Mouse (Mus musculus): ENCODE data around the gene Hdgfl2. TPM values are rescaled to one million over a fixed set of nuclear protein-coding genes. Genes with fewer than 3 reads are reported as not detected.
A peak's percentile ranks its signal among the peaks of the same experiment; 100 is the strongest.

The Hdgfl2 gene
- polyA plus RNA-seq, 1 experiment = 80.6 TPM

- WGBS = 22% methylated on average over 21 of the region's 21 CpGs
- Histone ChIP-seq H3K27ac (ENCODE audit: control insufficient read depth, insufficient read depth, low read length) (no peak overlapping the region), H3K36me3 (ENCODE audit: control insufficient read depth, insufficient read depth, low read length) (no peaks in the 10 kb centered on the region), H3K4me1 (replicated peaks; ENCODE audit: control insufficient read depth, insufficient read depth, low read length) (peaks cover 20% of the 10 kb centered on the region), H3K27me3 (ENCODE audit: control insufficient read depth, insufficient read depth, low read length) (peaks cover 3% of the 10 kb centered on the region; the same call in 1 of the 2 replicates), H3K4me3 (ENCODE audit: control insufficient read depth, insufficient read depth, low read length) (peak overlapping the region; percentile 60)
- TF ChIP-seq CTCF (IDR thresholded peaks at IDR 0.05; ENCODE audit: borderline replicate concordance, control insufficient read depth, extremely low read depth, insufficient read depth, low read length, poor library complexity) (no peak), POLR2A (IDR thresholded peaks at IDR 0.05; ENCODE audit: control insufficient read depth, extremely low read depth, insufficient read depth, low read length, poor library complexity) (no peak)
- no peak for DNase-seq
These were observed 59.9 kb downstream of the Hdgfl2 start for GRCm38 (mm10) chr17:56139355-56139754.

GRCm38 (mm10) chr17:56139858-56140595 is 60.6 kb downstream of the Hdgfl2 start, which contains the start of gene Sema6b:
Gene Sema6b (minus strand): TSS chr17:56140343.
- peak; percentile 74 for DNase-seq
- H3K27me3 ChIP-seq (ENCODE audit: control insufficient read depth, insufficient read depth, low read length) = peaks cover 3% of the 10 kb centered on the region; the same call in 1 of the 2 replicates
- 3% methylated on average over 79 of the region's 79 CpGs for WGBS
- no peak for TF ChIP-seq CTCF (IDR thresholded peaks at IDR 0.05; ENCODE audit: borderline replicate concordance, control insufficient read depth, extremely low read depth, insufficient read depth, low read length, poor library complexity)
- TF ChIP-seq POLR2A (IDR thresholded peaks at IDR 0.05; ENCODE audit: control insufficient read depth, extremely low read depth, insufficient read depth, low read length, poor library complexity) = no peak
- H3K36me3 ChIP-seq (ENCODE audit: control insufficient read depth, insufficient read depth, low read length) = no peaks in the 10 kb centered on the region
- H3K27ac ChIP-seq (ENCODE audit: control insufficient read depth, insufficient read depth, low read length) = no peak within 1 kb of the TSS
- peaks cover 18% of the 10 kb centered on the region for H3K4me1 ChIP-seq (replicated peaks; ENCODE audit: control insufficient read depth, insufficient read depth, low read length)
- peak within 1 kb of the TSS; percentile 60 for H3K4me3 ChIP-seq (ENCODE audit: control insufficient read depth, insufficient read depth, low read length)

- H3K27ac ChIP-seq (ENCODE audit: control insufficient read depth, insufficient read depth, low read length) = no peak overlapping the region
- peak overlapping the region; percentile 52 for H3K4me3 ChIP-seq (ENCODE audit: control insufficient read depth, insufficient read depth, low read length)
- WGBS = 6% methylated on average over 42 of the region's 47 CpGs
- H3K4me1 ChIP-seq (replicated peaks; ENCODE audit: control insufficient read depth, insufficient read depth, low read length) = peaks cover 26% of the 10 kb centered on the region
- DNase-seq = peak; percentile 51
- H3K36me3 ChIP-seq (ENCODE audit: control insufficient read depth, insufficient read depth, low read length) = no peaks in the 10 kb centered on the region
- H3K27me3 ChIP-seq (ENCODE audit: control insufficient read depth, insufficient read depth, low read length) = peaks cover 3% of the 10 kb centered on the region; the same call in 1 of the 2 replicates
- no peak for TF ChIP-seq POLR2A (IDR thresholded peaks at IDR 0.05; ENCODE audit: control insufficient read depth, extremely low read depth, insufficient read depth, low read length, poor library complexity)
- no peak for TF ChIP-seq CTCF (IDR thresholded peaks at IDR 0.05; ENCODE audit: borderline replicate concordance, control insufficient read depth, extremely low read depth, insufficient read depth, low read length, poor library complexity)
These were observed 62.5 kb downstream of the Hdgfl2 start for GRCm38 (mm10) chr17:56141702-56142605.

GRCm38 (mm10) chr17:56144546-56144945 is 65.1 kb downstream of the Hdgfl2 start:
- no peak for DNase-seq
- Histone ChIP-seq H3K27ac (ENCODE audit: control insufficient read depth, insufficient read depth, low read length) (no peak overlapping the region), H3K27me3 (ENCODE audit: control insufficient read depth, insufficient read depth, low read length) (peaks cover 3% of the 10 kb centered on the region; the same call in 1 of the 2 replicates), H3K4me1 (replicated peaks; ENCODE audit: control insufficient read depth, insufficient read depth, low read length) (peaks cover 40% of the 10 kb centered on the region), H3K4me3 (ENCODE audit: control insufficient read depth, insufficient read depth, low read length) (no peak overlapping the region), H3K36me3 (ENCODE audit: control insufficient read depth, insufficient read depth, low read length) (no peaks in the 10 kb centered on the region)
- 81% methylated on average over 9 of the region's 9 CpGs for WGBS
- TF ChIP-seq CTCF (IDR thresholded peaks at IDR 0.05; ENCODE audit: borderline replicate concordance, control insufficient read depth, extremely low read depth, insufficient read depth, low read length, poor library complexity) (no peak), POLR2A (IDR thresholded peaks at IDR 0.05; ENCODE audit: control insufficient read depth, extremely low read depth, insufficient read depth, low read length, poor library complexity) (no peak)

GRCm38 (mm10) chr17:56146131-56146530 is 66.7 kb downstream of the Hdgfl2 start:
- Histone ChIP-seq H3K27me3 (ENCODE audit: control insufficient read depth, insufficient read depth, low read length) (peaks cover 3% of the 10 kb centered on the region; the same call in 1 of the 2 replicates), H3K4me3 (ENCODE audit: control insufficient read depth, insufficient read depth, low read length) (no peak overlapping the region), H3K27ac (ENCODE audit: control insufficient read depth, insufficient read depth, low read length) (no peak overlapping the region), H3K4me1 (replicated peaks; ENCODE audit: control insufficient read depth, insufficient read depth, low read length) (peaks cover 36% of the 10 kb centered on the region), H3K36me3 (ENCODE audit: control insufficient read depth, insufficient read depth, low read length) (no peaks in the 10 kb centered on the region)
- TF ChIP-seq POLR2A (IDR thresholded peaks at IDR 0.05; ENCODE audit: control insufficient read depth, extremely low read depth, insufficient read depth, low read length, poor library complexity) (no peak), CTCF (IDR thresholded peaks at IDR 0.05; ENCODE audit: borderline replicate concordance, control insufficient read depth, extremely low read depth, insufficient read depth, low read length, poor library complexity) (no peak)
- 65% methylated on average over 9 of the region's 9 CpGs for WGBS
- no peak for DNase-seq

GRCm38 (mm10) chr17:56147420-56147819 is 68.0 kb downstream of the Hdgfl2 start:
- Histone ChIP-seq H3K4me1 (replicated peaks; ENCODE audit: control insufficient read depth, insufficient read depth, low read length) (peaks cover 26% of the 10 kb centered on the region), H3K27ac (ENCODE audit: control insufficient read depth, insufficient read depth, low read length) (no peak overlapping the region), H3K36me3 (ENCODE audit: control insufficient read depth, insufficient read depth, low read length) (no peaks in the 10 kb centered on the region), H3K4me3 (ENCODE audit: control insufficient read depth, insufficient read depth, low read length) (no peak overlapping the region), H3K27me3 (ENCODE audit: control insufficient read depth, insufficient read depth, low read length) (no peaks in the 10 kb centered on the region; the same call in 1 of the 2 replicates)
- DNase-seq = no peak
- TF ChIP-seq CTCF (IDR thresholded peaks at IDR 0.05; ENCODE audit: borderline replicate concordance, control insufficient read depth, extremely low read depth, insufficient read depth, low read length, poor library complexity) (no peak), POLR2A (IDR thresholded peaks at IDR 0.05; ENCODE audit: control insufficient read depth, extremely low read depth, insufficient read depth, low read length, poor library complexity) (no peak)
- 52% methylated on average over 12 of the region's 12 CpGs for WGBS

Measured in thymus, adult 2 months (tissue).